Mouse (Mus musculus) neural tube, embryonic 14.5 days (tissue): ENCODE data around the gene Maml3. TPM values are rescaled to one million over a fixed set of nuclear protein-coding genes. Genes with fewer than 3 reads are reported as not detected.

Source experiments
- ATAC-seq: fragments of 200-750 bp; cut with Nextera tagmentation; 2 replicates; pipeline ENCODE4 v1.8.0; 2017; ENCODE audit warnings: low read depth, mild to moderate bottlenecking, moderate TSS enrichment, moderate library complexity
- H3K27ac ChIP-seq: fragments of 300-500 bp; sonication (generic); 2 replicates; pipeline ENCODE4 v1.5.1; 2014; ENCODE audit warnings: low read depth, mild to moderate bottlenecking, control low read depth, low read length, moderate library complexity, mixed read lengths
- H3K27me3 ChIP-seq: fragments of 300-500 bp; sonication (generic); 2 replicates; pipeline ENCODE4 v1.6.1; 2014; ENCODE audit warnings: low read length; ENCODE audit not compliant: control insufficient read depth, insufficient read depth
- H3K36me3 ChIP-seq: fragments of 300-500 bp; sonication (generic); 2 replicates; pipeline ENCODE4 v1.6.1; 2014; ENCODE audit warnings: low read length, mixed read lengths; ENCODE audit not compliant: control insufficient read depth, insufficient read depth
- H3K4me1 ChIP-seq: fragments of 300-500 bp; sonication (generic); 2 replicates; pipeline ENCODE4 v1.6.1; 2014; ENCODE audit warnings: low read length; ENCODE audit not compliant: control insufficient read depth, insufficient read depth
- H3K4me2 ChIP-seq: fragments of 300-500 bp; sonication (generic); 2 replicates; pipeline ENCODE4 v1.6.1; 2014; ENCODE audit warnings: mild to moderate bottlenecking, low read depth, low read length, control low read depth
- H3K4me3 ChIP-seq: fragments of 300-500 bp; sonication (generic); 2 replicates; pipeline ENCODE4 v1.5.1; 2014; ENCODE audit warnings: low read depth, low read length, control low read depth, mixed read lengths
- H3K9ac ChIP-seq: fragments of 300-500 bp; sonication (generic); replicated peaks from 2 replicates; pipeline ENCODE4 v1.6.1; 2014; ENCODE audit warnings: low read depth, mild to moderate bottlenecking, control low read depth, low read length, mixed read lengths
- H3K9me3 ChIP-seq: fragments of 300-500 bp; sonication (generic); 2 replicates; pipeline ENCODE4 v1.6.1; 2016; ENCODE audit warnings: low read length; ENCODE audit not compliant: control insufficient read depth
- WGBS: fragments of 180-500 bp; shearing (Covaris S2); extraction: QIAGEN DNeasy Blood & Tissue Kit; methylation state at CpG from one replicate; pipeline ENCODE4 v1.1.7; 2014; 5-methylcytosine and 5-hydroxymethylcytosine counted together
- polyA plus RNA-seq: library from polyadenylated mRNA; unstranded; fragments of >200 nt; fragmentation: Nextera tagmentation; extraction: Ambion mirVana; gene quantifications from 2 replicates; pipeline ENCODE4 v1.2.1, GENCODE M21; 2014

Gene Maml3
- polyA plus RNA-seq, 1 experiment from 2014 or later = 8.2 TPM

DNA sequence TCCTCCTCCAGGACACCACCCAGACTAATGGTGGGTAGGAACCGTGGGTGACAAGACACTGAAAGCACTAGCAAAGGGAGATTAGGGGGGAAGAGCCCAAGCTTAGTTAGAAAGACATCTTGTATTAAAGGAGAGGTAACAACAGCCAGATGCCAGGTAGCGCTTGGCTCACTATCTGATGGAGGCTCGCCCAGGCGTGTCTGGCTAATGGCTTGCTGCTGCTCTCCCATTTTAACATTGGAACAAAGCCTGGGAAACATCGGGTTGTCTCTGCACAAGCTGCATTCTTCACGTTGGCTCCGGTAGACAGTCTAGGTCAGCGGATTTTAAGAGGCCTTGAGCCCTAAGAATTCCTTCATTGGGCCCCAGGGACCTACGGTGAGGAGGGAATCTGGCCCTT is 10.5 kb upstream of the Maml3 start:
- Histone ChIP-seq H3K4me2 (no peak overlapping the region), H3K4me1 (no peaks in the 10 kb centered on the region), H3K27me3 (no peaks in the 10 kb centered on the region), H3K27ac (no peak overlapping the region), H3K36me3 (no peaks in the 10 kb centered on the region), H3K9me3 (no peaks in the 10 kb centered on the region), H3K4me3 (no peak overlapping the region), H3K9ac (no peak overlapping the region)
- 76% methylated on average over 9 of the region's 9 CpGs for WGBS
- ATAC-seq = no peak

DNA sequence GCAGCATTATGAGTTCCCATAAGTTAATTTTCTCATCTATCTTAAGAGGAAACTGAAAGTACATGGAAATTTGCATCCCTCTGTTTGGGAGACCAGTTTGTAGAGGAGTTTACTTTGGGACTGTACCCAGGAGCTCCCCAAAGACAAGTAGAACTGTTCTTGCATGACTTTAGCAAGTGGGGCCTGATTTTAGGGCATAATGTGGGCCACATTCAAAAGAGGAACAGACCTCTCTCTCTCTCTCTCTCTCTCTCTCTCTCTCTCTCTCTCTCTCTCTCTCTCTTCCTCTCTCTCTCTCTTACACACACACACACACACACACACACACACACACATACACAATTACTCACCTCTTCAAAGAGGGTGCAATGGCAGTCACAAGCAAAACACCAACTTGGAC is 3.2 kb upstream of the Maml3 start:
- no peak for ATAC-seq
- H3K27me3 ChIP-seq = no peaks in the 10 kb centered on the region
- no peaks in the 10 kb centered on the region for H3K9me3 ChIP-seq
- no peaks in the 10 kb centered on the region for H3K4me1 ChIP-seq
- H3K4me2 ChIP-seq = no peak overlapping the region
- H3K9ac ChIP-seq = no peak overlapping the region
- no peaks in the 10 kb centered on the region for H3K36me3 ChIP-seq
- H3K27ac ChIP-seq = no peak overlapping the region
- H3K4me3 ChIP-seq = no peak overlapping the region

DNA sequence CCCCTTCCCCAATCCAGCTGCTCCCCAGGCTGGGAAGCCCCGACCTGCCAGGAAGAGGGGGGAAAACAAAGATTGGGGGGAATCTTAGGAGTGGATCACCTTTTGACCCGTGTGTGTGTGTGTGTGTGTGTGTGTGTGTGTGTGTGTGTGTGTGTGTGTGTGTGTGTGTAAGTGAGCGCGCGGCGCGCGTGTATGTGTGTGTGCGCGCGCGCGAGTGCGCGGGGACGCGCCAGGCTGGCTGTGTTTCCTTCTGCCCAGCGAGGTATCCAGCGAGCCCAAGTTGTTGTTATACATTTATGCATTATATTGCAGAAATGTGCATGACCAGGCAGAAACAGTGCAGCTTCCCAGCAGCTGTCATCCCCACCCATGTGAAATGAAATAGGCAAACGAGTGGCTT is 280 bp upstream of the Maml3 start:
- H3K9ac ChIP-seq = peak overlapping the region; percentile 74
- H3K9me3 ChIP-seq = no peaks in the 10 kb centered on the region
- no peaks in the 10 kb centered on the region for H3K36me3 ChIP-seq
- H3K4me1 ChIP-seq = peaks cover 3% of the 10 kb centered on the region; the same call in 1 of the 2 replicates
- WGBS = under 1% methylated on average over 14 of the region's 20 CpGs
- ATAC-seq = no peak
- peak overlapping the region; percentile 64 for H3K4me3 ChIP-seq
- peak overlapping the region; percentile 80 for H3K4me2 ChIP-seq
- H3K27ac ChIP-seq = peak overlapping the region; percentile 100
- H3K27me3 ChIP-seq = no peaks in the 10 kb centered on the region

DNA sequence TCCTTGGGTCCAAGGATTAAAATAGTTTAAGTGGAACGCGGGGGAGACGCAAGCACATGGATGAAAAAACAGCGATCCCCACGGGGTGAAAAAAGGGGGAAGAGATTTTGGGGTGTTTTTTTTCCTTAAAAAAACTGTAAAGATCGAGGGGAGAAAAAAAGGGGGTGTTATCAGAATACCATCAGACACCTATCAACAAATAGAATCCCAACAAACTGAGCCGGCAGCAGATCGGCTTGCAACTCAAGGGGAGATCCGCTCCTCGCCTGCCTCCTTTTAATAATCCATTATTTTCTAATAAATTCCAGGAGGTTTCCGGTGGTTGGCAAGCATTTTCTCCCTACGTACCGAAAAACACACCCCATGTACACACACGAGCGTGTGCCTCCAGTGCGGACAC is 668 bp downstream of the Maml3 start:
- H3K9me3 ChIP-seq = no peaks in the 10 kb centered on the region
- peak overlapping the region; percentile 100 for H3K27ac ChIP-seq
- peak overlapping the region; percentile 74 for H3K9ac ChIP-seq
- H3K4me1 ChIP-seq = peaks cover 3% of the 10 kb centered on the region; the same call in 1 of the 2 replicates
- peak overlapping the region; percentile 80 for H3K4me2 ChIP-seq
- peak overlapping the region; percentile 64 for H3K4me3 ChIP-seq
- no peaks in the 10 kb centered on the region for H3K36me3 ChIP-seq
- no peaks in the 10 kb centered on the region for H3K27me3 ChIP-seq
- ATAC-seq = no peak
- under 1% methylated on average over 16 of the region's 16 CpGs for WGBS

DNA sequence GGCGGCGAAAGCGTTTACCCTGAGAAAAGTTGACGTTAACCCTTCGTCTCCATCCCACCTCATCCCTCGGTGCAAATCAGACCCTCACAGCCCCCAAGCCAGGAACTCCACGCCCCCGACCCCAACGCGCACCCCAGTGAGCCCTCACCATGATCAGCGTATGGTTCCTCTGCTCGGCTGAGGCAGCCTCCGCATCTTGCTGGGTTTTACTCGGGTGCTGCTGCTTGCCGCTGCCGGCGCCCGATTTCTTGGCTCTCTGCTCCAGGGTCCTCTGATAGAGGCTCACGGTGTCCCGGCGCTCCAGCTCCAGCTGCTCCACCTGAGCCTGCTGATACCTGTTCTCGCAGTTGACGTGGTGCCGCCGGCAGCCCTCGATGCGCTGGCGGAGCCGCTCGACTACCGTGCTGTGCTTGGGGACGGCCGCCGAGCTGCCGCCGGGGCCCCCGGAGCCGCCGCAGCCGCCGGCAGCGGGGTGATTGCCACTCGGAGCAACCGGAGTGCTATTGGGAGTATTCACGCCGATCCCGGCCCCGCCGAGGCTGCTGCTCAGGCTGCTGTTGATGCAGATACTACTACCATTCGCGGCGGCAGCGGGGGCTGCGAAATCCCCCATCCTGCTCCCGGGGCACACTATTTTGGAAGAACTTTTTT is 1.2 kb downstream of the Maml3 start:
- peak overlapping the region; percentile 64 for H3K4me3 ChIP-seq
- no peaks in the 10 kb centered on the region for H3K36me3 ChIP-seq
- ATAC-seq = no peak
- H3K9ac ChIP-seq = peak overlapping the region; percentile 74
- peaks cover 3% of the 10 kb centered on the region; the same call in 1 of the 2 replicates for H3K4me1 ChIP-seq
- peak overlapping the region; percentile 80 for H3K4me2 ChIP-seq
- no peaks in the 10 kb centered on the region for H3K9me3 ChIP-seq
- no peaks in the 10 kb centered on the region for H3K27me3 ChIP-seq
- peak overlapping the region; percentile 100 for H3K27ac ChIP-seq
- under 1% methylated on average over 55 of the region's 55 CpGs for WGBS

DNA sequence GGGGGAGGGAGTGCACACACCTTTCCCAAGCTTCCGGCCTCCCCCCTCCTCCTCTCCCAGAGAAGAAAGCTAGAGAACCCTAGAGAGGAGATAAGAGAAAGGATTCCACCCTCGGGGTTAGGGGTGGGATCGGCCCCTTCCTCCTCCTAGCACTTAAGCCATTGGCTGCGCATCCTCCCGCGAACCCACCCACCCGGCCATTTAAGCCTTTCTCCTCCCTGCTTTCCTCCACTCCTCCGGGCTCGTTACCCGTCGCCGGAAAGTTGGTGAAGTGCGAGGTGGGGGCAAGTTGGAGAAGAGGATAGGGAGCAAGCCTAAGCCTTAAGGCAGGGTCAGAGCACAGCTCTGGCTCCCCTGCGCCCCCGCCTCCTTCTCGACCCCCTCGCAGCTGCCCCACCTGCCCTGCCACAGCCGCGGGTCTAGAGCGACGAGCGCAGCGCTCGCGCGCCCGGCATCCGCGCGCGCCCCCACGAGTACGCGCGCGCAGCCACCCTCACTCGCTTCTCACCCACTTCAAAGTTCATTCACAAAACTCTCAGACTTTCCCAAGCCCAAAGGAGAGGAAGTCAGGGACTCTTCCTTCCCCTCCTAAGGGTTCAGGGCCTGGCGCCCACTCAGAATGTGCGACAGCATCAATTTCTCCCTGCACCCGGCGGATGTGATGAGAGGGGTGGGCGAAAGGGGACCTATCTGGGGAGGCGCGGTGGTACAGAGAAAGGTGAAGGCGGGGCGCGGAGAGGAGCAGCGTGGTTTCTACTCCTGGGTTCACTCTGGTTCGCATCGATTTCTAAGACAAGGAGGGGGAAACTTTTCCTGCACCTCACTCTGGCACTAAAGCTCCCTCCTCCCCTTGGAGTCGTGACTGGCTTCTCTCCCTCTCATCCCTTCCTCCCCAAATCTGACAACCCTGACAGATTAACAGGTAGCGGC is 2.0 kb downstream of the Maml3 start:
- Histone ChIP-seq H3K9me3 (no peaks in the 10 kb centered on the region), H3K4me2 (peak overlapping the region; percentile 80), H3K27ac (peak overlapping the region; percentile 100), H3K27me3 (no peaks in the 10 kb centered on the region), H3K9ac (peak overlapping the region; percentile 74), H3K4me1 (peaks cover 3% of the 10 kb centered on the region; the same call in 1 of the 2 replicates), H3K36me3 (no peaks in the 10 kb centered on the region), H3K4me3 (peak overlapping the region; percentile 64)
- under 1% methylated on average over 48 of the region's 52 CpGs for WGBS
- peak; percentile 84 for ATAC-seq

DNA sequence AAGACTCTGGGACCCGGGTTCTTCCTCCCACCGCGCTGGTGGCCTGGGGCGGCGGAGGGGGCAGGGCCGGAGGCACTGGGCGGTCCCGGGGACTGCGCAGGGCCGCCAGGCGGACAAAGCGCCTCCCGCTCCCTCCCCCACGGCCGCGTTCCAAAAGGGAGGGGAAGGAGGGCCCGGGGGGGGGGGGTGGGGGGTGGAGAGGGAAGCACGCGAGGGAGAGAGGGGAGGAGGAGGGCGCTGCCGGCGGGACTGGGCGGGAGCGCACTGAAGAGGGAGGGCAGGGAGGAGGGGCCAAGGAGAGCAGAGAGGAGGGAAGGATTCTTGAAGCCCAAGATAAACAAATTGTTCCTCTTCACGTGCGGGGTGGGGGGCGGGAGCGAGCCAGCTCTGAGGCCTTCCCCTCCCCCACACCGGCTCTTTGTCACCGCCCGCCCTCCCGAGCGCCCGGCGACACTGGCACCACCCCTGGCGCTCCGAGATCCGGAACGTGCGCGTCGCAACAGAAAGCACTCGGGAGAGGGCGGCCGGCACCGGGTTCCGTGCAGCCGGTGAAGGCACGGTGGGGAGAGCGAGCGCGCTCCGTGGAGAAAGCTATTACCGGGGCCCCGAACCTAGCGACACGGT is 2.8 kb downstream of the Maml3 start:
- no peaks in the 10 kb centered on the region for H3K9me3 ChIP-seq

DNA sequence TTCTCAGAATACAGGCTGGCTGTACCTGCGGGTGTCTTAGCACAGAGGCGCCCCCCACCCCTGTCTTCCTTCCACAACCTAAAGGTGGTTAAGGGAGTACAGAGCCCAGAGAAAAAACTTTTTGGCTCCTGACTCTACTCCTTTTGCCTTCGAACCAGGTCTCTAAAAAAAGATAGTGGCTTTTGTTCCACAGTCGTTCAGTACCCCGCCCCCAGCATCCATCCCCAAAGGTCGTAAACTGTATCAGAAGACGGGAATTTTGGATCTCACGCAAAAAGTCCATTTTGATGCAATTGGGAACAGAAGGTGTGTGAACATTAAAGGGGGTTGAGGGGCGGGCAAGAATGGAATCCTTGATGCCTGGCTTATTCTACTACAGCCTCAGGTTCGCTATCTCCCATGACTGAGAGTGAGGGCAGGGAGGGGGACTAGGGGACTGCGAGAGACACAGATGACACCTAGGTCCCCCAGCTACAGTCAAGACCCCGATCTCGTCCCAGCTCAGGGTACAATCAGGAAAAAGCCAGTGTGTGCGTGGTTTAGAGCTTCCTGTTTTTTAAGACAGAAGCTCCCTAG is 3.4 kb downstream of the Maml3 start:
- H3K36me3 ChIP-seq = no peaks in the 10 kb centered on the region
- peak; percentile 48 for ATAC-seq
- H3K4me3 ChIP-seq = peak overlapping the region; percentile 64
- peak overlapping the region; percentile 74 for H3K9ac ChIP-seq
- peak overlapping the region; percentile 100 for H3K27ac ChIP-seq
- H3K4me1 ChIP-seq = peaks cover 3% of the 10 kb centered on the region; the same call in 1 of the 2 replicates
- H3K4me2 ChIP-seq = peak overlapping the region; percentile 80
- 0% methylated on average over 14 of the region's 14 CpGs for WGBS
- H3K9me3 ChIP-seq = no peaks in the 10 kb centered on the region
- H3K27me3 ChIP-seq = no peaks in the 10 kb centered on the region

More for the DNA sequence above, 2.8 kb downstream of the Maml3 start:
- Histone ChIP-seq H3K27ac (peak overlapping the region; percentile 100), H3K4me2 (peak overlapping the region; percentile 80), H3K36me3 (no peaks in the 10 kb centered on the region), H3K4me1 (peaks cover 3% of the 10 kb centered on the region; the same call in 1 of the 2 replicates), H3K9ac (peak overlapping the region; percentile 74), H3K4me3 (peak overlapping the region; percentile 64), H3K27me3 (no peaks in the 10 kb centered on the region)
- WGBS = 1% methylated on average over 39 of the region's 57 CpGs
- ATAC-seq = peak; percentile 83
